Mouse (Mus musculus) G1E-ER4 (cell line): ENCODE results near the gene Spen. TPM values are rescaled to one million over a fixed set of nuclear protein-coding genes. Genes with fewer than 3 reads are reported as not detected.

Experiments used
- GATA1 ChIP-seq: IDR thresholded peaks from one replicate; pipeline ENCODE4 v1.8.0; 2012; ENCODE audit warnings: low read length, inconsistent platforms
- polyA plus RNA-seq: library from polyadenylated mRNA; stranded (reverse); fragments of >175 nt; gene quantifications from 2 replicates; pipeline ENCODE4 v1.2.3, GENCODE M21; 2012

Spen gene
- polyA plus RNA-seq, 1 experiment = 156 TPM

- TF ChIP-seq GATA1 = no peak
Observed at GRCm38 (mm10) chr4:141467581-141467927, 70.8 kb downstream of the Spen start.

- TF ChIP-seq GATA1 = no peak
Observed at GRCm38 (mm10) chr4:141466844-141467580, 71.4 kb downstream of the Spen start.

GRCm38 (mm10) chr4:141466289-141466795 is 72.1 kb downstream of the Spen start:
- no peak for TF ChIP-seq GATA1

- TF ChIP-seq GATA1 = no peak
Observed at GRCm38 (mm10) chr4:141465512-141466288, 72.7 kb downstream of the Spen start.

GRCm38 (mm10) chr4:141464722-141465121 is 73.7 kb downstream of the Spen start:
- TF ChIP-seq GATA1 = no peak

GRCm38 (mm10) chr4:141463472-141463871 is 74.9 kb downstream of the Spen start:
- TF ChIP-seq GATA1 = no peak

- TF ChIP-seq GATA1 = no peak
Observed at GRCm38 (mm10) chr4:141461576-141461975, 76.8 kb downstream of the Spen start.

- no peak for TF ChIP-seq GATA1
Observed at GRCm38 (mm10) chr4:141461088-141461487, 77.3 kb downstream of the Spen start.

- no peak for TF ChIP-seq GATA1
Observed at GRCm38 (mm10) chr4:141460481-141460880, 77.9 kb downstream of the Spen start.

- no peak for TF ChIP-seq GATA1
Observed at GRCm38 (mm10) chr4:141459766-141460165, 78.6 kb downstream of the Spen start.

GRCm38 (mm10) chr4:141458888-141459287 is 79.5 kb downstream of the Spen start:
- TF ChIP-seq GATA1 = no peak

GRCm38 (mm10) chr4:141458236-141458635 is 80.2 kb downstream of the Spen start:
- TF ChIP-seq GATA1 = no peak

GRCm38 (mm10) chr4:141456193-141456938 is 82.0 kb downstream of the Spen start:
- TF ChIP-seq GATA1 = no peak

- TF ChIP-seq GATA1 = no peak
Observed at GRCm38 (mm10) chr4:141455526-141455925, 82.9 kb downstream of the Spen start.

- TF ChIP-seq GATA1 = no peak
Observed at GRCm38 (mm10) chr4:141454581-141455350, 83.6 kb downstream of the Spen start.
